Mouse (Mus musculus) embryonic facial prominence, embryonic 10.5 days (tissue): Measurements from ENCODE around the gene Hnrnpl. TPM values are rescaled to one million over a fixed set of nuclear protein-coding genes. Genes with fewer than 3 reads are reported as not detected.

ENCODE experiments used
- DNase-seq: peaks from one replicate; pipeline ENCODE4 v3.0.0-alpha.2; 2017; ENCODE audit warnings: low spot score
- H3K27ac ChIP-seq: fragments of 300-500 bp; sonication (generic); replicated peaks from 2 replicates; pipeline ENCODE4 v1.5.1; 2016; ENCODE audit warnings: mild to moderate bottlenecking
- H3K27me3 ChIP-seq: fragments of 300-500 bp; sonication (generic); replicated peaks from 2 replicates; pipeline ENCODE4 v1.6.1; 2016; ENCODE audit warnings: low read depth, mild to moderate bottlenecking; ENCODE audit not compliant: poor library complexity, severe bottlenecking
- H3K36me3 ChIP-seq: fragments of 300-500 bp; sonication (generic); replicated peaks from 2 replicates; pipeline ENCODE4 v1.6.1; 2016; ENCODE audit warnings: mild to moderate bottlenecking, moderate library complexity
- H3K4me1 ChIP-seq: fragments of 300-500 bp; sonication (generic); 2 replicates; pipeline ENCODE4 v1.6.1; 2016
- H3K4me3 ChIP-seq: fragments of 300-500 bp; sonication (generic); 2 replicates; pipeline ENCODE4 v1.5.1; 2016; ENCODE audit warnings: mild to moderate bottlenecking, moderate library complexity
- H3K9me3 ChIP-seq: fragments of 300-500 bp; sonication (generic); 2 replicates; pipeline ENCODE4 v1.6.1; 2016; ENCODE audit warnings: mild to moderate bottlenecking
- WGBS: fragments of 180-500 bp; shearing (Covaris S2); methylation state at CpG from one replicate; pipeline ENCODE4 v1.1.7; 2016; 5-methylcytosine and 5-hydroxymethylcytosine counted together
- polyA plus RNA-seq: library from polyadenylated mRNA; unstranded; fragments of >200 nt; fragmentation: Nextera tagmentation; extraction: Ambion mirVana; gene quantifications from 2 replicates; pipeline ENCODE4 v1.2.1, GENCODE M21; 2016

The Hnrnpl gene
- 325 and 346 TPM in 2 replicates for polyA plus RNA-seq

DNA sequence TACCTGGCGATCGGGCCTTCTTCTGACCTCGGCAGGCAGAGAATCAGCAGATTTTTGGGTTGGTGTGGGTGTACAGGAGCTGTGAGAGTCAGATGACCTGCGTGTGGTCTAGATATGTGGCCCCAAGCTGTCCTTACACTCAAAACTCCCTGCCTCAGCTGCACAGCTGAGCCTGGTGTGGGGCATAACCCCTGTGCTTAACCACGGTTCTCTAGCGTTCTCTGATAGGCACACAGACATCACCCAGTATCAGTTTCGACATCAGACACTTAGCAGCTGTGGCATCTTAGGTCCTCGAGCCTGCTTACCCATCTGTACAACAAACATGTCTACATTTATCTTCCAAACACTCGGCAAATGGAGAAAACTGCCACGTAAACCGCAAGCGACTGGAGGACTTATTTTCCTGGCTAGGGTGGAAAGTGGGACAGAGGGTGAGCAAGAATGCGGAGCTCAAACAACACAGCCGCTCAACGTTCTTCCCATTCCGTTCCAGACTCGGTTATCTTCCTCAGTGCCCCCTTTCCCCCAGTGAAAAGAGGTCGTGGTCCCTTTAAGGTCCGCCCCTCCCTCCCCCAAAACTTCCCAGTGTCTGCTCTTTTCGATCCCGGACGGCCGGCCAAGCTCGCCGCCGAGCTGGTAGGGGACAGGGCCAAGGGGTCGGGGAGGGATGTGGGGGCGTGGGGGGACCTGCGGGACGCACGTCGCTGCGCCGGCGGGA is at the start of gene Hnrnpl:
TSS of gene Hnrnpl (plus strand) at position 321 of the 721 bp plus-strand sequence.
- peak within 1 kb of the TSS; percentile 93 for H3K4me3 ChIP-seq
- H3K27me3 ChIP-seq = no peaks in the 10 kb centered on the region
- WGBS = 3% methylated on average over 35 of the region's 35 CpGs
- H3K4me1 ChIP-seq = peaks cover 40% of the 10 kb centered on the region
- H3K9me3 ChIP-seq = no peaks in the 10 kb centered on the region
- no peak for DNase-seq
- peak within 1 kb of the TSS; percentile 100 for H3K27ac ChIP-seq
- peaks cover 17% of the 10 kb centered on the region for H3K36me3 ChIP-seq

DNA sequence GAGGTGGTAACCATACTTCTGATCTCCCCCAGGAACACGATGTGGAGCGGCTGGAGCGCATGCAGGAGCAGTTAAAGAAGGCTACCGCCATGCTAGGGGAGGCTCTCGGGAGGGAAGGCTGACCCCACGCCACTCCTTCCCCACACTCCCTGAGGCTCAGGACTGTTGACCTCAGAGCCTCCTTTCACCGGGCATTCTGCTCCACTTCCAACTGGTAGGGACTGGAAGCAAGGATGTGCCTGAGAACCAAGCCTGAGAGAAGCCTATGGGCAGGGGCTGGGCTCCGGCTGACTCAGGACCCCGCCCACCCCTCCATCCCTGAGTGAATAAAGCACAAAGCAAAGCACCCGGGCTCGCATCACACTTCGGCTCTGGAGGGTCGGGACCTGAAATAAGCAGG is 49.7 kb upstream of the Hnrnpl start:
- Histone ChIP-seq H3K4me1 (peaks cover 8% of the 10 kb centered on the region), H3K9me3 (no peaks in the 10 kb centered on the region), H3K4me3 (no peak overlapping the region), H3K36me3 (peaks cover 61% of the 10 kb centered on the region), H3K27me3 (peaks cover 24% of the 10 kb centered on the region), H3K27ac (no peak overlapping the region)
- 83% methylated on average over 13 of the region's 13 CpGs for WGBS
- no peak for DNase-seq

DNA sequence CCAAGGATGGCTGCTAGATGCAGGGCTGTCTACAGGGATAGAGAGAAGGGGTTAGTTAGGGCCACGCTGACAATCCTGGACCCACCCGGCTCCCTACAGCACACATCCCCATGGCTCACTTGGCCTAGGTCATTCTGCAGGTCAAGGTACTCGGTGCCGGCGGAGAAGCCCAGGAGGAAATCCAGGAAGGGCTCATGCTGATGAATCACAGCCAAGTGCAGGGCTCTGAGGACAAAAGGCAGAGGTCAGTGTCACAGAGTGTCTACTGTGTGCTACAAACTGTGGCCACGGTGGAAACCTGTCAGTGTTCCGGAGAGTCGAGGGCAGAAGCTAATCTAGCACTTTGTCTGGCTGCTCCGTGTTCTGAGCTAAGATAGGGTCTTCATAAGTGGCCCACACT is 46.4 kb upstream of the Hnrnpl start:
- WGBS = 91% methylated on average over 9 of the region's 9 CpGs
- Histone ChIP-seq H3K4me1 (peaks cover 12% of the 10 kb centered on the region), H3K27ac (no peak overlapping the region), H3K36me3 (peaks cover 53% of the 10 kb centered on the region), H3K4me3 (no peak overlapping the region), H3K27me3 (peaks cover 6% of the 10 kb centered on the region), H3K9me3 (no peaks in the 10 kb centered on the region)
- no peak for DNase-seq

DNA sequence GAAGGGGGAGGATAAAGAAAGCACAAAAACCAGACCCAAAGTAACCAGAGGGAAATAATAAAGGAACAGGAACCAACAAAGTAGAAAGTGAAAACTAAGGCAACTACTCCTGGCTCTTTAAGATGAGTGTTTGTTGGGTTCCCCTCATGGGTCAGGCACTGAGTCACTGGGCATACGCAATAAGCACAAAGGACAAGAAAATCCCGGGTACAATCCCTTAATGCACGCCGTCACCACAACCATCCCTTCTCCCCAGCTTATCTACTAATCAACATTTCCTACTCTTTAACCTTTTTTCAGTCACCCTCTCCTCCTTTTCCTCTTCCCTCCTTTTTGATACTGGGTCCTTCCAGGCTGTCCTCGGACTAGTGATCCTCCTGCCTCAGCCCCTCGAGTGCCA is 43.1 kb upstream of the Hnrnpl start:
- 89% methylated on average over 6 of the region's 6 CpGs for WGBS
- no peak for DNase-seq
- no peaks in the 10 kb centered on the region for H3K27me3 ChIP-seq
- H3K9me3 ChIP-seq = no peaks in the 10 kb centered on the region
- peaks cover 24% of the 10 kb centered on the region for H3K4me1 ChIP-seq
- peak overlapping the region; percentile 81 for H3K4me3 ChIP-seq
- peaks cover 28% of the 10 kb centered on the region for H3K36me3 ChIP-seq
- H3K27ac ChIP-seq = no peak overlapping the region

DNA sequence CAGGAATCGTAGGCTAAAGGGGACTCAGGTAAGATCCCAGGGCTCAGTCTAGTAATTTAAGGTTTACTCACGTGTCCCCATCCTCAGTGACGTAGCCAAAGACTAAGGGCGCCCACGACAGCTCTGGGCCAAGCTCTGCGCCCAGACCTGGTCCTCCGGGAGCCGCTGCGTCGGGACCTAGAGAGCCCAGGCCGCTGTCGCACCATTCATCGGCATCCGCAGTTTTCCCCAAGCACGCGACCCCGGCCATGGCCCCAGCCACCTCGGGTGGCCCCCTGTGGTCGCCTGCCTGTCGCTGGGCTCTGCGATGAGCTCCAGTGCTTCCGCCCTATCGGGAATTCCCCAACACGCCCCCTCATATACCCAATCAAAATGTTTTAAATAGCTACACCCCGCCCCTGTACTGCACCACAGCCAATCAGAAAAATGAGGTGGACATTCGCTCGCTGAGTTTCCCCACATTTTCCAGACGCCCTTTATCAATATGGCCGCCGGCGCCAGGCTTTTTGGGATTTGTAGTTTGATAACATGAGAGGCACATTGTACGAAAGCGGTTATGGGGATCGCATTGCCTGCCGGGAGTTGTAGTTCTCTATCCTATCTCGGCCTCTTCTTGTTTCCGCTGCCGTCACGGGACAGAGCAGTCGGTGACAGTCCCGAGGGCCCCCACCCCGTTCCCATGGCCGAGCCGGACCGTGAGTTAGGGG is 42.0 kb upstream of the Hnrnpl start, which contains the start of gene Sirt2:
TSS of gene Sirt2 (plus strand) at position 563 of the 707 bp plus-strand sequence.
- Histone ChIP-seq H3K4me3 (peak within 1 kb of the TSS; percentile 81), H3K9me3 (no peaks in the 10 kb centered on the region), H3K36me3 (peaks cover 17% of the 10 kb centered on the region), H3K27me3 (no peaks in the 10 kb centered on the region), H3K4me1 (peaks cover 24% of the 10 kb centered on the region), H3K27ac (peak within 1 kb of the TSS; percentile 83)
- under 1% methylated on average over 45 of the region's 45 CpGs for WGBS
- DNase-seq = peak; percentile 97

DNA sequence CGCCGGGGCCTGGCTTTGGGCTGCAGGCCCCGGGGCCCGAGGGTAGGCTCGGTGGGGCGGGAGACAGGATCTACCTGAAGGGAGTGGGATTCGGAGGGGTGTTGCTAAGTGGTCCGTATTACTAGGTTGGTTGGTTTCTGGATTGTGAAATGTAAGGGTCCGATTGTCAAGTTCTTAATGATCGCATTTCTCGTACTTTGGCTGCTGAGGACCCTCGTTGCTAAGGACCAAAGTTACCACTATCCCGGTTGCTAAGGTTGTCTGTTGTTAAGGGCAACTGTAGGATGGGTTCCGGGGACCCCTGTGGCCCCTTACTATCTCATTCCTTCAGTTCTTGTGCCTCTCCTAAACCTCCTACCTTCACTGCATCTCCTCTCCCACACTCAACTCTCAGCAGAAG is 41.4 kb upstream of the Hnrnpl start:
- H3K36me3 ChIP-seq = peaks cover 15% of the 10 kb centered on the region
- WGBS = 7% methylated on average over 14 of the region's 14 CpGs
- peak overlapping the region; percentile 83 for H3K27ac ChIP-seq
- no peaks in the 10 kb centered on the region for H3K9me3 ChIP-seq
- DNase-seq = no peak
- no peaks in the 10 kb centered on the region for H3K27me3 ChIP-seq
- H3K4me1 ChIP-seq = peaks cover 24% of the 10 kb centered on the region
- H3K4me3 ChIP-seq = peak overlapping the region; percentile 81

DNA sequence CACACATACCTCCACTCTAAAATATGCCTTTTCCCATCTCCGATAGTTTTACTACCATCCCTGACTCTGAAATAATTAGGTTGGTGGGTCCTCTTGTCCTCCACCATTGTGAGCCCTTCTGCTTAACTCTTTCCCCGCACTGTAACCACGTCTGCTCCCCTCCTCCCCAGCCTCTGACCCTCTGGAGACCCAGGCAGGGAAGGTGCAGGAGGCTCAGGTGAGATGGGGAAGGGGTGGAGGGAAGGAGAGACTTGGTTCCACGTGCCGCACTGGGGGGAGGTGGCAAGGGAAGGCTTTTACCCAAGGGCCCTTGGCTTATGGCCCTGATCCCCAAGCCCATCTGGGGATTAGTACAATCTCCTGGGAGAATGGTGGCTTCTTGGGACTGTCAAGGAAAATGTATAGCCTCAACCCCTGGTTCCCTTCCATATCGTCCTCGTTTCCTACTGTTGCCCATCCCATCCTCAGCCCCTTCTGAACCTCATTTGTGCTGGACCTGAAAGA is 40.8 kb upstream of the Hnrnpl start, which contains the start of gene Nfkbib:
TSS of gene Nfkbib (minus strand) at position 51 of the 504 bp plus-strand sequence.
- Histone ChIP-seq H3K4me3 (peak within 1 kb of the TSS; percentile 81), H3K27me3 (no peaks in the 10 kb centered on the region), H3K36me3 (peaks cover 16% of the 10 kb centered on the region), H3K9me3 (no peaks in the 10 kb centered on the region), H3K4me1 (peaks cover 24% of the 10 kb centered on the region), H3K27ac (peak within 1 kb of the TSS; percentile 83)
- DNase-seq = no peak
- 67% methylated on average over 7 of the region's 7 CpGs for WGBS

DNA sequence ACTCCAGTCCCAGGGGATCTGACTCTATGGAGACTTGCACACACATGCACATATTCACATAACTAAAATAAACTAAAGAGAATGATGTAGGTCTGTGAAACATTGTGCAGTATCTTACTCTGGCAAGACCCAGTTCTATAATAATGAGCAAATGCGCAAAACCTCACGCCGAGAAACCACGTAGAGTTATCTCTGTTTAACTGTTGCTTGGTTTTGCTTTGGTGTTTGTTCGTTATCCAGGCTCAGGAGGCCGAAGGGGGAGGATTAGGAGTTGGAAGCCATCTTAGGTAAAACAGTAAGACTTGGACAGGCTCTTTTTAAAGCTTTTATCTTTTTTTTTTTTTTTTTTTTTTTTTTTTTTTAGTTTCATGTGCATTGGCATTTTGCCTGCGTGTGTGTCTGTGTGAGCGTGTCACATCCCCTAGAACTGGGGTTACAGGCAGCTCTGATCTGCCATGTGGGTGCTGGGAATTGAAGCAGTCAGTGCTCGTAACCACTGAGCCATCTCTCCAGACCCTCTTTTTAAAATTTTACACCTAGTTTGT is 38.9 kb upstream of the Hnrnpl start:
- WGBS = 92% methylated on average over 9 of the region's 9 CpGs
- Histone ChIP-seq H3K27ac (no peak overlapping the region), H3K36me3 (peaks cover 12% of the 10 kb centered on the region; the same call in 1 of the 2 replicates), H3K4me3 (no peak overlapping the region), H3K27me3 (no peaks in the 10 kb centered on the region), H3K4me1 (peaks cover 31% of the 10 kb centered on the region), H3K9me3 (no peaks in the 10 kb centered on the region)
- DNase-seq = no peak

DNA sequence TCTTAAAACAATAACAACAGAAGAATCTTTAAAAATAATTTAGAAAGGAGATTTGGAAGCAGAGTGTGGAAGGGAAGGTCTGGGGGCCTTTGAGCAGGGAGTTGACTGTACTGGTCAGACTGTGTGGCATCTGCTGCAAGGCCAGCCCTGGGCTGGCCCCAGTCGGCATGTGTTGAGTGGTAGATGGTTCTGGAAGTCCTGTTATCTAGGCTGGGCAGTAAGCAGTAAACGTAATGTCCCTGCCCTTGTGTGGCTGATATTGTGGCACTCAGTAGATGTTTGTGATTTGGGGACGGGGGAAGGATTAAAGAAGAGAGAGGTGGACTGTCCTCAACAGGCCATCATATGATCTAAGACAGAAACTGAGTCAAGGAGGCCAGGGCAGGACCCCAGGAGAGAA is 38.0 kb upstream of the Hnrnpl start:
- WGBS = 89% methylated on average over 3 of the region's 3 CpGs
- Histone ChIP-seq H3K27me3 (no peaks in the 10 kb centered on the region), H3K27ac (no peak overlapping the region), H3K9me3 (no peaks in the 10 kb centered on the region), H3K36me3 (peaks cover 16% of the 10 kb centered on the region; the same call in 1 of the 2 replicates), H3K4me1 (peaks cover 26% of the 10 kb centered on the region), H3K4me3 (no peak overlapping the region)
- no peak for DNase-seq

DNA sequence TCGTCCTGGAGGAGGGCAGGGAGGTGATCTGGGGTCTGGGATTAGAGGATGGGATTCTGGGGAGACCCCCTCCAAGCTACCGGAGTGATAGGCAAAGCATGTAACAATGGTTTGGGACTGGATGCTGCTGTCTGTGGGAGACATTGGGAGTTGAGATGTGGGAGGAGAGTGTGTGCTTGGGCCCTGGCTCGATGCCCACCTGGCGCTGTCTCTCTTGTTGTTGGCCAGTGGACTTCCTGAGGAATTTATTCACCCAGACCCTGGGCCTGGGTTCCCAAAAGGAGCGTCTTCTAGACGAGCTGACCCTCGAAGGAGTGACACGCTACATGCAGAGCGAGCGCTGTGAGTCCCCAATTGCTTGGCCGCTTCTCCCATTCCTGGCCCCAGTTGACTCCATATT is 36.5 kb upstream of the Hnrnpl start:
- Histone ChIP-seq H3K27ac (no peak overlapping the region), H3K27me3 (no peaks in the 10 kb centered on the region), H3K4me1 (peaks cover 19% of the 10 kb centered on the region), H3K36me3 (peaks cover 31% of the 10 kb centered on the region), H3K4me3 (peak overlapping the region; percentile 3; the same call in 1 of the 2 replicates), H3K9me3 (no peaks in the 10 kb centered on the region)
- WGBS = 93% methylated on average over 11 of the region's 11 CpGs
- no peak for DNase-seq

DNA sequence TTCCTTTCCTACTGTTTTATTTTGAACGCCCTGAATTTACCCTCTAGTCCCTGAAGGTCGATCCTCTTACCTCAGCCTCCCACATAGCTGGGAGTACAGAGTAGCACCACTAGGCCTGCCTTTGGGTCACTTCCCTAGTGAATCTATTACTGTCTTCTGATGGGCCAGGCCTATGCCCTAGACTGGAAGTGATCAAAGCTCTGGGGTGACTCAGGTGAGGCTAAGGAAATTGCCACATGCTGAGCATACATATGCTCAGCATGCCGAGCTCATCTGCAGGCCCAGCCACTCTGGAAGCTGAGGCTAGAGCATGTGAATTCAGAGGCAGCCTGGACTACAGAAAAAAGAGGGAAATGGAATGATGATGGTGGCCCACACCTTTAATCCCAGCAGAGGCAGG is 35.2 kb upstream of the Hnrnpl start:
- WGBS = 77% methylated on average over 3 of the region's 3 CpGs
- Histone ChIP-seq H3K27me3 (no peaks in the 10 kb centered on the region), H3K9me3 (no peaks in the 10 kb centered on the region), H3K4me3 (no peak overlapping the region), H3K36me3 (peaks cover 41% of the 10 kb centered on the region), H3K27ac (no peak overlapping the region), H3K4me1 (peaks cover 7% of the 10 kb centered on the region; the same call in 1 of the 2 replicates)
- DNase-seq = no peak

DNA sequence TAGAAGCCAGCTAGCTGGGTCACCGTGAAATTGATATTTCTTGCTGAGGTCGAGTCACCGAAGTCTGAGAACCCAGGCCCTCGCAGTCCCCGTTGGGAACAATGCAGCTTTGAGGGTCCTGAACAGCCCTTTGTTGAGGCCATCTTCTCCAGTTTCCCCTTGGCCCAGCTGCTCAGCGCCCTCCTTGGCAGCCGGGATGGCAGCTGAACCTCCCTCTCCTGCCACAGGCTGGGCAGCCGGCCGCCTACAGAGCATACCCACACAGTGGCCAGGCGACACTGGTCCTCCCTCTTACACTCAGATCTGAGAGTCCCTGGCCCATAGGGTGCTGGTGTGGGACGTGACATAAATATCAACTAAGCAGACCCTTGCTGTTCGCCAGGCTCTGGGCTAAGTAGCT is 34.2 kb upstream of the Hnrnpl start:
- peak; percentile 34 for DNase-seq
- Histone ChIP-seq H3K36me3 (peaks cover 41% of the 10 kb centered on the region), H3K27ac (peak overlapping the region; percentile 54), H3K27me3 (no peaks in the 10 kb centered on the region), H3K4me1 (peaks cover 7% of the 10 kb centered on the region; the same call in 1 of the 2 replicates), H3K4me3 (no peak overlapping the region), H3K9me3 (no peaks in the 10 kb centered on the region)
- 50% methylated on average over 12 of the region's 12 CpGs for WGBS
